Mouse (Mus musculus): ENCODE data around the gene Olfr119.

DNA sequence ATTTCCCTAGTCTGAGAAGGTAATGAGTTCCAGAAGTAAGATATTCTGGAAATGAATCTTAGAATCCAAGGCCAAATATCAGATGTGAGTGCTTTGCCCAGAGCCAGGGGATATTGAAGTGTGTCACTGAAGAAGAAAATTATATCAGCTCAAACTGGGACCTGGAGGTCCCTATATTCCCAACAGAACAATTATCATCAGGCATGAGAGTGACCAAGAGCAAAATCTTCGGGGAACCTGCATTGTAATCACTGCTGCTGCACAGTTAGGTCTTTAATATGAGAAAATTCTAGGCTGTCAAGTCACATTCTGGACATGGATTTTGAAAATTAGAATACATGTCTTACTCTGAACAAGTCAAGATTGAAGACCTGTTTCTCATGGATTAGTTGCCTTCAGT, 32.7 kb upstream of the Olfr119 start, which contains the start of gene Olfr117:
- TF ChIP-seq POLR2A (IDR thresholded peaks at IDR 0.05; ENCODE audit: insufficient read depth, low read depth, low read length) (no peak), EP300 (IDR thresholded peaks at IDR 0.05; ENCODE audit: insufficient read depth, low read depth, low read length) (no peak)

Measured in heart, adult 2 months (tissue).